Mouse (Mus musculus) liver, adult 10 weeks (tissue): ENCODE data around the gene Ltv1. TPM values are rescaled to one million over a fixed set of nuclear protein-coding genes. Genes with fewer than 3 reads are reported as not detected.

ENCODE experiments used
- polyA plus RNA-seq: library from polyadenylated mRNA; stranded (reverse); fragments of 350-450 nt; fragmentation: Illumina TruSeq; extraction: RNeasy Lipid Tissue Mini Kit (QIAGEN cat#74804); gene quantifications from one replicate; pipeline ENCODE4 v1.2.3, GENCODE M21; 2014; ENCODE audit warnings: low read depth, low replicate concordance

Ltv1 gene
- polyA plus RNA-seq = 21.2 TPM

DNA sequence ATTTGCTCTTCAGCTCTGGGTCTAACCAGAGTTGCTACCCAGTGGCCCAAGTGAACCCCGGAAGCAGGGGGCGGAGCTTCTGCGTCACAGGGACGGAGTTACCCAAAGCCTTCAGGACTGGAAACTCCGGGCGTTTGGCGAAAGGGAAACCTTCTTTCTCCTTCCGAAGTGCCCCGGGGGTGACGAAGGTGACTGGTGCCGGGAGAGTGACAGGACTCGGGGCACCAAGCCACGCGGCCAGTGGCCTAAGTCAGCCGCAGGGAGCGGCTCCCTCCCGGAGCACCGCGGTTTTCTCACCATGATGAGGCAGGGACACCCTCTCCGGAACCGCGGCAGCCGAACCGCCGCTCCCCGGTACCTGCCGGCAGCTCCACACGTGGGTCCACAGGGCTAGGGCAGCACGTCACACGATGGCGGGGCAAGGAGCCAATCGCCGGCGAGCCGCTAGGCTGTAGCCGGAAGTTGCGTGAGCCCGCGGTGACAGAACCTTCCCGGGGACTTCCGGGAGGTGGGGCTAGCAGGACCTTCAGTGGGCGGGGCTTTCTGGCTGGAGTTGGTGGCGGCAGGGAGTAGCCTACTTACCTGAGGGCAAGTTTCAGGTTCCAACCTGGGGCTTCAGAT, at the start of gene Ltv1:
Gene Ltv1, minus strand, starts transcription at position 438 of the 621 bp plus-strand sequence.

DNA sequence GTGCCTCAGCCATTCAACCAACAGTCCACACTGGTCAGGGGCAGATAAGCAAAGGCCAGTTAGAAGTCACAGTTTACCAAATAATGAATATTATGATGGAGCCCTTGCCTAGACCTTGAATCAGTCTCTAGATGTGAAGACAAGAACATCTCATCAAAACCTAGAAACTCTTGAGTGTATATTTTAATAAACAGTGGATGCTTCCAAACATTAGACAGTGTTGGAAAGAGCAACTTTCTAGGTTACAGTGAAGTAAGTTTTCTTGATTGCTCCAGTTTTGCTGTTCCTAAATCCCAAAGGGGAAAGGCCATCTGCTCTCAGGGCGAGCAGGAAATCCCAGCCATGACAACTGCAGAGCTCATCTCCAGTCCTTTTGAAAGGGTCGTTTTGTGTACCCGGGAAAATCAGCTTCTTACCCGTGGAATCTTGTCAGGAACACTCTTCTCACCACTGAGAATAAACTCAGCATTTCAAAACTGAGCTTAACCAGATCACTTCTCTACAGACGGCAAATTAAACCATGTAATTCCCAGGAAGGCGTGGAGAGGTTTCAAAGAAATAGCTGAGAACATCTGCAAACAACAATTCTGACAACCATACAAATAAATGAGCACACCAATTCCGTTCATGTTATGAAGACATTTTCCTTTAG, 14.9 kb downstream of the Ltv1 start, which contains the start of gene Zc2hc1b:
Gene Zc2hc1b, minus strand, starts transcription at position 51 of the 652 bp plus-strand sequence.

Other genes with a start within 250 kb of the Ltv1 start
- 0.64 TPM for gene Stx11, start 228.9 kb downstream of the Ltv1 start, polyA plus RNA-seq
- gene Sf3b5, start 187.8 kb downstream of the Ltv1 start, polyA plus RNA-seq = not detected
- 2.3 TPM for gene Plagl1, start 132.7 kb downstream of the Ltv1 start, polyA plus RNA-seq
- gene Zc2hc1b, start 15.1 kb downstream of the Ltv1 start, polyA plus RNA-seq = not detected